Mouse (Mus musculus) liver, postnatal 0 days (tissue): ENCODE data around the gene Six1. TPM values are rescaled to one million over a fixed set of nuclear protein-coding genes. Genes with fewer than 3 reads are reported as not detected.

ENCODE experiments used
- ATAC-seq: fragments of 200-750 bp; cut with Nextera tagmentation; 2 replicates; pipeline ENCODE4 v1.8.0; 2017; ENCODE audit warnings: mild to moderate bottlenecking, moderate library complexity
- DNase-seq: peaks from one replicate; pipeline ENCODE4 v3.0.0-alpha.2; 2016
- H3K27ac ChIP-seq: fragments of 300-500 bp; sonication (generic); 2 replicates; pipeline ENCODE4 v1.5.1; 2014; ENCODE audit warnings: antibody characterized with exemption, moderate library complexity, mild to moderate bottlenecking, low read depth
- H3K27me3 ChIP-seq: fragments of 300-500 bp; sonication (generic); 2 replicates; pipeline ENCODE4 v1.6.1; 2014; ENCODE audit warnings: low read length, control low read depth, mixed read lengths; ENCODE audit not compliant: insufficient read depth
- H3K36me3 ChIP-seq: fragments of 300-500 bp; sonication (generic); replicated peaks from 2 replicates; pipeline ENCODE4 v1.6.1; 2014; ENCODE audit warnings: mild to moderate bottlenecking, control low read depth, low read length, moderate library complexity, mixed read lengths; ENCODE audit not compliant: insufficient read depth
- H3K4me1 ChIP-seq: fragments of 300-500 bp; sonication (generic); 2 replicates; pipeline ENCODE4 v1.6.1; 2014; ENCODE audit warnings: antibody characterized with exemption, mild to moderate bottlenecking, control low read depth; ENCODE audit not compliant: insufficient read depth
- H3K4me2 ChIP-seq: fragments of 300-500 bp; sonication (generic); 2 replicates; pipeline ENCODE4 v1.6.1; 2014; ENCODE audit warnings: low read depth, mild to moderate bottlenecking, low read length, moderate library complexity, mixed read lengths
- H3K4me3 ChIP-seq: fragments of 300-500 bp; sonication (generic); 2 replicates; pipeline ENCODE4 v1.5.1; 2014; ENCODE audit warnings: low read depth, low read length
- H3K9ac ChIP-seq: fragments of 300-500 bp; sonication (generic); replicated peaks from 2 replicates; pipeline ENCODE4 v1.6.1; 2014; ENCODE audit warnings: mild to moderate bottlenecking, moderate library complexity
- H3K9me3 ChIP-seq: fragments of 300-500 bp; sonication (generic); 2 replicates; pipeline ENCODE4 v1.6.1; 2016; ENCODE audit warnings: mild to moderate bottlenecking, control low read depth, low read length, mixed read lengths
- CTCF ChIP-seq: sonication (generic); IDR thresholded peaks from 2 replicates; pipeline ENCODE4 v1.5.1; 2016; ENCODE audit warnings: antibody characterized with exemption, low read depth
- EP300 ChIP-seq: IDR thresholded peaks from 2 replicates; pipeline ENCODE4 v1.6.1; 2016; ENCODE audit warnings: antibody characterized with exemption, low read depth, mild to moderate bottlenecking
- WGBS: fragments of 180-500 bp; shearing (Covaris S2); extraction: QIAGEN DNeasy Blood & Tissue Kit; methylation state at CpG from one replicate; pipeline ENCODE4 v1.1.7; 2014; ENCODE audit not compliant: insufficient replicate concordance; 5-methylcytosine and 5-hydroxymethylcytosine counted together
- polyA plus RNA-seq: library from polyadenylated mRNA; unstranded; fragments of >200 nt; fragmentation: Nextera tagmentation; extraction: Ambion mirVana; gene quantifications from 2 replicates; pipeline ENCODE4 v1.2.1, GENCODE M21; 2015

The Six1 gene
- polyA plus RNA-seq, 1 experiment from 2014 or later: 0.04 TPM

DNA sequence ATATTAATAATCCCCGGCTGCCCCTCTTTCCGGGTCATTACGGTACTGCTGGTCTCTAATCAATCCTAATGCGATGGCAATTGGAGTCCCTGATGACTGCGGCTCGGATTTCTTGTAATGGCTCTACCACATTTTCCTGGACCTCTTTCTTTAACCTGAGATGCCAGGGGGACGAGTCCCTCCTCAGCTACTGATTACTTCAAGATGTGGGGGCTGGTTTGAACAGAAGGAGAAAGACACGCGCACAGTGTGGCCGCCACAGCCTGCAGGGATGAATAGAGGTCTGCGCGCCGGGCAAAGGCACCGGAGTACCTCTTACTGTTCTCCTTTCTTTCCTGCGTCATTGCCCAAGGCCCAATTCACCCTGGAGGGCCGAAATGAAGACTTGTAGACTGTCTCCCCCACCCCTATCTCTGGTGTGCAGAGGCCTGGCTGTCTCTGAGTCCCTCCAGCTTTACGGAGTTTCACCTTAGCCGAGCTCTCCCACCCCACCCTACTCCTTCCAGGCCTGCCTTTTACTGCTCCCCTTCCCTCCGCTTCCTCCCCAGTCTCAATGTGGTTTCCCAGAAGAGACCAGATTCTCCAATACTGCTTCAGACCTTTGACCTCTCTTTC, 1.5 kb downstream of the Six1 start:
- DNase-seq: no peak
- H3K4me3 ChIP-seq: no peak overlapping the region
- H3K36me3 ChIP-seq: no peaks in the 10 kb centered on the region
- ATAC-seq: no peak
- H3K9me3 ChIP-seq: no peaks in the 10 kb centered on the region
- peaks cover 8% of the 10 kb centered on the region for H3K4me1 ChIP-seq
- no peak overlapping the region for H3K4me2 ChIP-seq
- no peak for TF ChIP-seq EP300
- TF ChIP-seq CTCF: no peak
- H3K9ac ChIP-seq: no peak overlapping the region
- 3% methylated on average over 19 of the region's 19 CpGs for WGBS
- peaks cover 96% of the 10 kb centered on the region for H3K27me3 ChIP-seq
- H3K27ac ChIP-seq: no peak overlapping the region

DNA sequence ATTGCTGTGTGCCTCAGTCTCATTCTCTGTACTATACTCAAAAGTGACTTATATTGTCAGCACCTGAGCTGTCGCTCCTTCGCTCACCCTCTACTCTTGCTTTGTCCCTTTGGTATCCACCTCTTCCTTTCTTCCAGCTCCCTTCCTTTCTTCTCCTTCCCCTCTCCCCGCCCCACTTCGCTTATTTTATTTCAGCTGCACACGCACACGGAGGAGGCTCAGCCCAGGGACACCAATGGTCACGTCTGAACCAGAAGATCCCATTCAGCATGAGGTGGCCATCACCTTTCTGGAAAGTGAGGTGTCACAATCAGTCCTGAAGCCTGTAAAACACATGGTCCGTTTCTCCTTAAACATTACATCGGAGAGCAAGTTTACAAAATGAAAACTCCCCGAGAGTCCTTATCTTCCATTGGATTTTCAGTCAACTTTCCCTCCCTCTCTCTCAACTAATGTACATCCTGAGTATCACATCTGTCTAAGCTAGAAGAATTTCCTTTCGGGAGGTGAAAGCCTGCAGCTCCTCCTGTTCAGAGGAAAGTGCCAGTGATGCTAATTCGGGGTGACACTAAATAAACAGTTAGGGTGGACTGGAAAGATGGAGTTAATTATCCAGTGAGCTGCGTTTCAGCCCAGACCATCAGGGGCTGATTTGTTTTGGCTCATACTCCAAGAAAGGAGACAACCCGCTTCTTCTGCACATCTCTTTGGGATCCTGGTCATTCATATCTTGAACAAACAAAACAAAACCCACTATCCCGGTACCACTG, 2.7 kb downstream of the Six1 start:
- DNase-seq: no peak
- no peak for TF ChIP-seq CTCF
- no peak for TF ChIP-seq EP300
- Histone ChIP-seq H3K9me3 (no peaks in the 10 kb centered on the region), H3K27me3 (peaks cover 99% of the 10 kb centered on the region), H3K4me2 (no peak overlapping the region), H3K4me3 (no peak overlapping the region), H3K4me1 (peaks cover 16% of the 10 kb centered on the region), H3K36me3 (no peaks in the 10 kb centered on the region), H3K27ac (no peak overlapping the region), H3K9ac (no peak overlapping the region)
- no peak for ATAC-seq
- WGBS: 1% methylated on average over 15 of the region's 15 CpGs

DNA sequence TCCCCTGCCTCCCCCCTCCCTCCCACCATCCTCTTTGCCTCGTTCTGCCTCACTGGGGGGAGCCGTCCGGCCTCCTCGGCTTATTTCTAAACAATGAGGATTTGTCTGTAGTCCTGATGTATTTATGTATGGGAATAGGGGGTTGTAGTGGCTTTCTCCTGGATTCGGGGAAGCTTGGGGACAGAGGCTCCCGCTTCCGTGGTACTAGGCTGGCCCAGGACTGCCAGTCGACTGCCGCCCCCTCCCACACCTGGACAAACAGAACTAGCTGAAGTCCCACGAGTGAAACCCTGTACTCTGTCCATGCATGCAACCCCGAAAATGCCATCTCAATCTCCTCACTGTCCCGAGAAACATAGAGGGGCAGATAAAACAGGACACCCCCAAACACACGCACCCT, 3.4 kb downstream of the Six1 start:
- Histone ChIP-seq H3K4me3 (no peak overlapping the region), H3K9me3 (no peaks in the 10 kb centered on the region), H3K4me1 (peaks cover 22% of the 10 kb centered on the region), H3K4me2 (no peak overlapping the region), H3K9ac (no peak overlapping the region), H3K27me3 (peaks cover 100% of the 10 kb centered on the region), H3K36me3 (no peaks in the 10 kb centered on the region), H3K27ac (no peak overlapping the region)
- ATAC-seq (no peak), DNase-seq (no peak)
- WGBS: 3% methylated on average over 13 of the region's 13 CpGs
- no peak for TF ChIP-seq CTCF
- no peak for TF ChIP-seq EP300

DNA sequence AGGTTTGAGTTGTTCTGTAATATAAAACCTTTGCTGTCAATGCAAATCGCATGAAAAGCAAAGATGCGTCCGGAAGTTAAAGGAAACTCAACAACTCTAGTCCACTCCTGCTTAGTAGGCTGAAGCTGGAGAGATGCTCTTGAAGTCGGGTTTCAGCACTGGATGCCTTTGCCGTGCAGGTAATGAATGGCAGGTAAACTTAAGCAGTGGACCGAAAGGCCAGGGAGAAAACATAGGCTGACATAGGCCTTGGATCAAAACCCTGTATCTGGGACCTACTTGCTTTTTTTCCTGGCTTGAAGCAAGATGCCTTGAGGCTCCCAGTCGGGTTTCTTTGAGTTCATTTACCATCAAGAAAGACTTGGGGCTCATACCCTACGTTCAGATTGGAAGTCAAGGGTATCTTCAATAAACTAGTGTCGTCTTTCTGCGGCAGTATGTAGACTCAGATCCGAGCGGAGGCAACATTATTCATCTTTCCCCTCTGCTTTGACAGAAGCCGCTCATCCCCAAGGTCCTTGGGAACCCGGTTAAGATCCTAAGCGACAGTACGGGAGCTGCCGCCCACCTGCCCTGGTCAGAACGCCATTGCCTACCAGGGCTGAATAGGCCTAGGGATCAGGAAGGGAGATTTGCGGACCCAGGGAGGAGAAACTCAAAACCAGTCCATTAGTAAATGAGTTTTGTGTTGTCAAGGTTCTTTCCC, 4.0 kb downstream of the Six1 start:
- Histone ChIP-seq H3K27ac (no peak overlapping the region), H3K9ac (no peak overlapping the region), H3K4me1 (peaks cover 25% of the 10 kb centered on the region), H3K9me3 (no peaks in the 10 kb centered on the region), H3K4me2 (no peak overlapping the region), H3K4me3 (no peak overlapping the region), H3K36me3 (no peaks in the 10 kb centered on the region), H3K27me3 (peaks cover 100% of the 10 kb centered on the region)
- 4% methylated on average over 19 of the region's 19 CpGs for WGBS
- TF ChIP-seq CTCF (no peak), EP300 (no peak)
- DNase-seq (no peak), ATAC-seq (no peak)

DNA sequence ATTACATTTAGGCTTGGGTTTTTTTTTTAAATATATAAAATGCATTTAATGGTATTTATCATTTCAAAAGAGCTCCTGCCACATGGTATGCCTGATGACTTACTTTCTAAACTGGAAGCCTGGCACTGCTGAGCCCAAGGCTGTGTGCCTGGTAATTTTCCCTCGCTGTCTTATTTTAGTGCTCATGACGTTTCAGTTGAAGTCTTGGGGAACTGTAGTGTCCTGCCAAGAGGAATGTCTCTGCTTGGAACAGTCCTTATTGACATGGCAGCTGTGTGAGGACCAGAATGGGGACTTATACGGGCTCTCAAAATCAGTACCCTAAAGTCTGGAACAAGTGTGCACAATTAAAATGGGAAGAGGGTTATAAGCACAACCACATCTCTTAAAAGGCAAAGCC, 5.2 kb downstream of the Six1 start:
- H3K4me2 ChIP-seq: no peak overlapping the region
- H3K27ac ChIP-seq: no peak overlapping the region
- DNase-seq (no peak), ATAC-seq (no peak)
- H3K4me1 ChIP-seq: peaks cover 23% of the 10 kb centered on the region
- TF ChIP-seq EP300: no peak
- TF ChIP-seq CTCF: no peak
- 1% methylated on average over 3 of the region's 3 CpGs for WGBS
- no peak overlapping the region for H3K4me3 ChIP-seq
- no peak overlapping the region for H3K9ac ChIP-seq
- H3K9me3 ChIP-seq: no peaks in the 10 kb centered on the region
- no peaks in the 10 kb centered on the region for H3K36me3 ChIP-seq
- peaks cover 100% of the 10 kb centered on the region for H3K27me3 ChIP-seq

DNA sequence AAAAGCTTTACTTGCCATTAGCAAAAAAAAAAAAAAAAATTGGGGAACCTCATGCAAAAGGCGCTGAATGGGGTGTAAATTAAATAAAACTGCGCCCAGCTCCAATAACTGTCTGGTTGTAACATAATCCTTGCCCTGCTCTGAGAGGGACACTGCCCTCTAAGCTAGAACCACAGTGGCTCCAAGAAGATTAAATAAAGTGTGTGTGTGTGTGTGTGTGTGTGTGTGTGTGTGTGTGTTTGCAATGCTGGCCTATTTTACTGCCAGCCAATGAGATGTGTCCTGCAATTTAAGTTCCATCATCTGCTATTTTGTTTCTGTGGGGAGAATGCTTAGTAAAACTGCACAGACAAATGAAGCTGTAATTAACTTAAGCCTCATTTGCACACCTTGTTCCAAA, 6.1 kb downstream of the Six1 start:
- no peak for ATAC-seq
- Histone ChIP-seq H3K36me3 (no peaks in the 10 kb centered on the region), H3K4me3 (no peak overlapping the region), H3K4me1 (peaks cover 19% of the 10 kb centered on the region), H3K27ac (no peak overlapping the region), H3K9ac (no peak overlapping the region), H3K27me3 (peaks cover 99% of the 10 kb centered on the region), H3K4me2 (no peak overlapping the region), H3K9me3 (no peaks in the 10 kb centered on the region)
- 10% methylated on average over 2 of the region's 2 CpGs for WGBS
- DNase-seq: no peak
- no peak for TF ChIP-seq EP300
- no peak for TF ChIP-seq CTCF
